Mouse (Mus musculus) activated CD4-positive, CD25-positive, alpha-beta regulatory T cell, adult 4 months (primary cell): ENCODE results near the gene Ppp1r36. TPM values are rescaled to one million over a fixed set of nuclear protein-coding genes. Genes with fewer than 3 reads are reported as not detected.
"Not testable (repeated sequence)": the region's sequence is repeated elsewhere in the genome, so short reads cannot be mapped to it uniquely, and the experiment has no call there.

Source experiments
- ATAC-seq: one replicate; pipeline ENCODE4 v1.8.0; 2017
- polyA plus RNA-seq, 2 experiments: library from polyadenylated mRNA; unstranded; fragments of 100-300 nt; shearing (Covaris generic); gene quantifications; one replicate each; pipeline ENCODE4 v1.2.1; 2017

Gene Ppp1r36
- polyA plus RNA-seq, 2 experiments from 2014 or later, result not detected

GRCm38 (mm10) chr12:76397281-76397680 is 20.1 kb upstream of the Ppp1r36 start:
- ATAC-seq, result no peak

- ATAC-seq, result no peak
Observed at GRCm38 (mm10) chr12:76401674-76402073, 15.7 kb upstream of the Ppp1r36 start.

DNA sequence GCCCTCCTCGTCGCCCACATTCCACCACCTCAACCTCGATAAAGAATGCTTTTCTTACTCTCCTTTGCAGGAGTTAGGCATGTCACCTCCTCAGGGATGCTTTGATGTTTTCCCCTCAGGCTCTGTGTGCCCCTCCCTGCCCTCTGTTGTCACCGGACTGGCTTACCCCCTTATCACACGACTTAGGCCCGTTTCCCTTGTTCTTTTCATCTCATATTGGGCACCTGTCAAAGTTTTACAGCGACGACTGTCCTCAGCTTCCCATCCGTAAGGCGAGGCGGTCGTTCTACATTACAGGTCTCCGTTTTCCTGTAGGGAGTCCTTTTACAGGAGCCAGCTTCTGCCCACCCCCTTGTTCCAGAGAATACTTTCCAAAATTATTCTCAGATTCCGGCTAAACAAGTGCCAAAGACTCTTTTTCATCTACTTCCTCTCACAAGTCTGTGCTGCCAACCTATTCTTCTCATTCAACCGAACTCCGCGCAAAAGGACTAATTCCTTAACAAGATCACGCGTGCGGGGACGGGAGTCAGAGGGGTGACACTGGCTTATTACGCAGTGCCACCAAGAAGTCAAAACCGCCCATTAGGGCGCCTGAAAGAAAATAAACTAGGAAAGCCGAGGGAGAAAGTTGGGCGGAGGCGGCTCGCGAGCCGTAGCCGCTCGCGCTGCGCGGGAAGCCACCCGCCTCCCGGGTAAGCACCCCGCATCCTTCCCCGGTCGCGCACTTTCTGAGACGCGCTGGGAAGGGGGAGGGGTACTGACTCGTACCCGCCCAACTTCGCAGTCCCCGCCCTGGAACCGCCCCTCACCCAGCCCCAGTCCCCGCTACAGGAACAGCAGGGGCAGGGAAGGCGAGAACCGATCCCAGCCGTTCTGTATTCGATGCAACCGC is 14.1 kb upstream of the Ppp1r36 start:
- peak; percentile 67 for ATAC-seq

DNA sequence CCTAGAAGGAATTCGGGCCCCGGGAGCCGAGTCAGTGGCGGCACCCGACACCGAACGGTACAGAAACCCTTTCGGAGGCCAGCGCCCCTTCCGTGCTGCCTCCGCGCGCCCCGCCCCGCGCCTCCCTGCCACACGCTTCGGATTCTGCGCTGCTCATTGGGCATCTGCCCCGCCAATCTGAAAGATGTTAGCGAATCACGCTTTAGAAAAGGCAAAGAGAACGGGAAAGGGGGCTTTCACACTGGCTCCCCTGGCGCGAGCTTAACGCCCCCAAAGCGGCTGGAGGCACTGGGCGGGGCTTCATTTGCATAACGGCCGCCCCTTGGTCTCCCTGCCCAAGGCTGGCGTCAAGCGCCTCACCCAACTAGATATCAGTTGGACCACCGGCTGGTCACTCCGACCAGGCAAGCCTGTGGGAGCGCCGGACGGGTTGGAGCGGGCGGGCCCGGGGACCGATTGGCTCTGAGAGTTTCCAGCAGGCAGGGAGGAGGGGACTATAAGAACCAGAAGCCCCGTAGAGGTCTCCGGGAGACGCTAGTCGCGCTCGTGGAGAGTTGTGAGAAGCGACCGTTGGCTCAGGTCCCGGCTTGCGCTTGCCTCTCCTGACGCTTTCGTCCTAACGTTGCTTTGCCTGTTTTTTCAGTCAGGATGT is 13.3 kb upstream of the Ppp1r36 start, which contains the start of gene Hspa2:
Gene Hspa2, plus strand, starts transcription at position 291 of the 652 bp plus-strand sequence.
- peak; percentile 85 for ATAC-seq

- ATAC-seq, result no peak
Observed at GRCm38 (mm10) chr12:76404836-76405182, 12.5 kb upstream of the Ppp1r36 start.

DNA sequence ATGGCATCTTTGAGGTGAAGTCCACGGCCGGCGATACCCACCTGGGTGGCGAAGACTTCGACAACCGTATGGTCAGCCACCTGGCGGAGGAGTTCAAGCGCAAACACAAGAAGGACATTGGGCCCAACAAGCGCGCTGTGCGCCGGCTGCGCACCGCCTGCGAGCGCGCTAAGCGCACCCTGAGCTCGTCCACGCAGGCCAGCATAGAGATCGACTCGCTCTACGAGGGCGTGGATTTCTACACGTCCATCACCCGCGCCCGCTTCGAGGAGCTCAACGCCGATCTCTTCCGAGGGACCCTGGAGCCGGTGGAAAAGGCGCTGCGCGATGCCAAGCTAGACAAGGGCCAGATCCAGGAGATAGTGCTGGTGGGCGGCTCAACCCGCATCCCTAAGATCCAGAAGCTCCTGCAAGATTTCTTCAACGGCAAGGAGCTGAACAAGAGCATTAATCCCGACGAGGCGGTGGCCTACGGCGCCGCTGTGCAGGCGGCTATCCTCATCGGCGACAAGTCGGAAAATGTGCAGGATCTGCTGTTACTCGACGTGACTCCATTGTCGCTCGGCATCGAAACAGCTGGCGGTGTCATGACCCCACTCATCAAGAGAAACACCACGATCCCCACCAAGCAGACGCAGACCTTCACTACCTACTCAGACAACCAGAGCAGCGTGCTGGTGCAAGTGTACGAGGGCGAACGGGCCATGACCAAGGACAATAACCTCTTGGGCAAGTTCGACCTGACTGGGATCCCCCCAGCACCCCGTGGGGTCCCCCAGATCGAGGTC is 12.0 kb upstream of the Ppp1r36 start:
- ATAC-seq, result no peak

DNA sequence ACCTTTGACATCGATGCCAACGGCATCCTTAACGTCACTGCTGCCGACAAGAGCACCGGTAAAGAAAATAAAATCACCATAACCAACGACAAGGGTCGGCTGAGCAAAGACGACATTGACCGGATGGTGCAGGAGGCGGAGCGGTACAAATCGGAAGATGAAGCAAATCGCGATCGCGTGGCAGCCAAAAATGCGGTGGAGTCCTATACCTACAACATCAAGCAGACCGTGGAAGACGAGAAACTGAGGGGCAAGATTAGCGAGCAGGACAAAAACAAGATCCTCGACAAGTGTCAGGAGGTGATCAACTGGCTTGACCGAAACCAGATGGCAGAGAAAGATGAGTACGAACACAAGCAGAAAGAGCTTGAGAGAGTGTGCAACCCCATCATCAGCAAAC is 11.4 kb upstream of the Ppp1r36 start:
- no peak for ATAC-seq

DNA sequence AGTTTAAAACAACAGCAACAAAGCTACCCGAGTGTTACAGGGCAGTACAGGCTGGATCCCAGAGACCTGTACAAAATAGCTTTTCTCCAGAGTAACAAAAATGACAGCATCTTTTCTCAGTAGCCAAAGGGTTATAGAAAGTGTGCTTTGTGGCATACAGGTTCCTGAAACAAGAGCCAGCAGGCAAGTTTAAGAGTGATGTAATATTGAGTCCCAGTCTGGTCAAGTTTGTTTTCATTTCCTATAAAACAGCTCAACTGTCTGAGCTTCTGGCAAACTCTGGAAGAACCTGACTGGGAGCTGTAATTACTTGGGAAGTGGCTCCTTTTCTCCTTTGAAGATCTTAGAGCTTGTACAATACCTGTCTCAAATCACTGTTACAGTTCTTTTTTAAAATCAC is 10.2 kb upstream of the Ppp1r36 start:
- no peak for ATAC-seq

GRCm38 (mm10) chr12:76409166-76409565 is 8.2 kb upstream of the Ppp1r36 start:
- no peak for ATAC-seq

DNA sequence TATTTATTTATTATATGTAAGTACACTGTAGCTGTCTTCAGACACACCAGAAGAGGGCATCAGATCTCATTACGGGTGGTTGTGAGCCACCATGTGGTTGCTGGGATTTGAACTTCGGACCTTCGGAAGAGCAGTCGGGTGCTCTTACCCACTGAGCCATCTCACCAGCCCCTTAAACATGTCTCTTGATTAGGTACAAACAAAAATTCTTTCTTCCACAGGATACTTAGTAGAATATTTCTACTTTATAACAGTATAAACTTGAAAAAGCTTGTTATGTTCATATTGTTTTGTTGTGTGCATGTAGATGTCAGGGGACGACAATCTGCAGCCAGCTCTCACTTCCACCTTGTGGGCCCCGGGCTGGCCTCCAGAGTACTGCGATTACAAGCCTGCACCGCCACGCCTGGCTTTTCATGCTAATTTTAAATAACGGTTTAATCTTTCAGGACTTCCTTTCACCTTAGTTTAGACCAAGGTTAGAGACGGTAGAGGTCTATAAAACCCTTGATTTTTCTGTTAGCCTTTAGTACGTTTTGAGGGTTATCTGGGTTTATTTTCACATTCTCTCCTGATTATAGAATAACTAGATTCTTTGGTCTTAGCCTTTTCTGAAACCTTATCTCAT is 1.8 kb upstream of the Ppp1r36 start:
- ATAC-seq, result no peak

DNA sequence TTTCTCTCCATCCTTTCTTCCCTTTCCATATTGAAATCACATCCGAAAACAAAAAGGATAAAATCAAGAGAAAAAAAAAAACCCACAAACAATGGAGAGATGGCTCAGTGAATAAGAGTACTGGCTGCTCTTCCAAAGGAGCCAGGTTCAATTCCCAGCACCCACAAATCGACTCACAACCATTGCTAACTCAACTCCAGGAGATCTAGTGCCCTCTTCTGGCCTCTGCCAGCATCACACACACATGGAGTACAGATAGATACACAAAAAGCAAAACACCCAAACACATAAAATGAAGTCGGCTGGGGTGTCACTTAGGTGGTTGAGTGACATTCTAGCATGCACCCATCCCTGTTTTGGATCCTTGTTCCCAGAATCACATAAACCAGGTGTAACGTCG is 1.0 kb downstream of the Ppp1r36 start:
- no peak for ATAC-seq

DNA sequence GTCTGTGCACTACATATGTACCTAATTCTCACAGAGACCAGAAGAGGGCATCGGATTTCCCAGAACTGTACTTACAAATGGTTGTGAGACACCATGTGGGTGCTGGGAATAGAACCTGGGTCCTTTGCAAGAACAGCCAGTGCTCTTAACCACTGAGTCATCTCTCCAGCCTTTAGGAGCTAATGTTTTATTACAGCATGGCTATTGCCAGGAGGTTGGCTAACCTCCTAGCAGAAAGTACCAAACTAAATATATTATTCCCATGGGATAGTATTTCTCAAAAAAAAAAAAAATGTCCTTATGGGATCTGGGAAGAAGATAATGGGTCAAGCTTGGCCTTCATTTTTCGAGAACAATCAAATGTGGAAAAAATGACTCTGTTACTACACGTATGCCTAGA is 7.9 kb downstream of the Ppp1r36 start:
- no peak for ATAC-seq

- ATAC-seq, result no peak
Observed at GRCm38 (mm10) chr12:76427546-76427945, 10.2 kb downstream of the Ppp1r36 start.

- no peak for ATAC-seq
Observed at GRCm38 (mm10) chr12:76430879-76431406, 13.6 kb downstream of the Ppp1r36 start.

DNA sequence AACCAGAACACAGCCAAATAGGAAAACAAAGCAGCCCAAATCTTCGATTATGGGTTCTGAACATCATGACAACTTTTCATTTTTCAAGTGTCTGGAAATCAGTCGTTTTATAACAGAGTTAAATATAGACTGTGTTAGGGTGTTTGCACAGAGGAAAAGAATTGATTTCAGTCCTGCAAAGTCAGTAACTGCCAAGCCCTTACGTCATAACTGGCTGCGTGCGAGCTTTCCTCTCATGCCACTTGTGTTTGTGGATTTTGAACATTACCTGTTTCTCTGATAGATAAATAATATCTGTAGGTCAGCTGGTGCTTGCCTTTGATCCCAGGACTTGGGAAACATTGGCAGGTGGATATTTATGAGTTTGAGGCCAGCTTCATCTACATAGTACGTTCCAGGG is 14.1 kb downstream of the Ppp1r36 start:
- no peak for ATAC-seq

DNA sequence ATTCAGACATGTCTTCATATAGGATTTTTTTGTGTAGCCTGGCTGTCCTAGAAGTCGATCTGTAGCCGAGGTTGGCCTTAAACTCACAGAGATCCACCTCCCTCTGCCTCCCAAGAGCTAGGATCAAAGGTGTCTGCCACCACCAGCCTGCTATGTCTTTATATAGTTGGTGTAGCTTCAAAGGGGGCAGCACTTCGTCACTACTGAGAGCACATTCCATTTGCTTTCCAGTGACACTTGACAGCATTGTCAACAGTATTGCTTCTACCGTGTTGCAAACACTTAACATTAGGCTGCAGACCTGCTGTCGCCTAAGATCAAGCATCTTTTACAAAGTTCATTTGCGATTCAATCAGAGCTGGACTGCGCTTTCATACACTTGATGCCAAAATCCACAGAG is 16.8 kb downstream of the Ppp1r36 start:
- no peak for ATAC-seq

- no peak for ATAC-seq
Observed at GRCm38 (mm10) chr12:76435084-76435483, 17.7 kb downstream of the Ppp1r36 start.

- no peak for ATAC-seq
Observed at GRCm38 (mm10) chr12:76435549-76435948, 18.2 kb downstream of the Ppp1r36 start.

- not testable (repeated sequence) for ATAC-seq
Observed at GRCm38 (mm10) chr12:76443488-76443887, 26.1 kb downstream of the Ppp1r36 start.

- no peak for ATAC-seq
Observed at GRCm38 (mm10) chr12:76444359-76444772, 27.0 kb downstream of the Ppp1r36 start.

GRCm38 (mm10) chr12:76444862-76445261 is 27.5 kb downstream of the Ppp1r36 start:
- no peak for ATAC-seq

DNA sequence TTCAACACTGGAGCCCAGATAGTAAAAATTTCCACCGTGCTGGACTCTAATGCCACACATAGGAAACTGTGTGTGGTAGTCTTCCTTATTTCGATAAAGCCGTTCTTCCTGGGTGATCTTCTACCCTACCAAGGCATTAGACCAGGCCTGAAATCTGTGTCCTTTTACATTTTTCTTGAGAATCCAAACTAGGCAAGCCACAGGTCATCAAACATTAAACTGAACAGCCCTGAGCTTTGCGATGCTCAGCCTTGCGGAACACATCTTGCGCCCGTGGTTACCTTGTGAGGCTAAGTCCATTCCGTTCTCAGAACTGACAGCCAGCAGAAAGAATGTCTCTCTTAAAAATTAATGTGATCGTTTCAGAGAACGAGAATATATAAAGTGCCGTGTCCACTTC is 28.9 kb downstream of the Ppp1r36 start:
- ATAC-seq, result no peak
